Mouse (Mus musculus) ZHBTc4 (cell line): ENCODE data around the gene Foxp2.

Experiments
- DNase-seq: peaks from one replicate; pipeline ENCODE4 v3.0.0-alpha.2; 2011; ENCODE audit warnings: low read depth, low spot score

Gene Foxp2

GRCm38 (mm10) chr6:15370827-15371226, 469.7 kb downstream of the Foxp2 start:
- no peak for DNase-seq

GRCm38 (mm10) chr6:15373621-15374020, 472.5 kb downstream of the Foxp2 start:
- DNase-seq: no peak

- no peak for DNase-seq
Measured at GRCm38 (mm10) chr6:15378261-15378660, 477.1 kb downstream of the Foxp2 start.

GRCm38 (mm10) chr6:15396462-15396861, 495.3 kb downstream of the Foxp2 start:
- no peak for DNase-seq

- DNase-seq: no peak
Measured at GRCm38 (mm10) chr6:15397485-15397884, 496.3 kb downstream of the Foxp2 start.

GRCm38 (mm10) chr6:15401138-15401537, 500.0 kb downstream of the Foxp2 start:
- no peak for DNase-seq

GRCm38 (mm10) chr6:15402026-15402425, 500.9 kb downstream of the Foxp2 start:
- DNase-seq: no peak

GRCm38 (mm10) chr6:15415099-15415498, 514.0 kb downstream of the Foxp2 start:
- DNase-seq: no peak

- no peak for DNase-seq
Measured at GRCm38 (mm10) chr6:15459701-15460100, 558.6 kb downstream of the Foxp2 start.

- DNase-seq: no peak
Measured at GRCm38 (mm10) chr6:15463390-15463789, 562.2 kb downstream of the Foxp2 start.

- DNase-seq: no peak
Measured at GRCm38 (mm10) chr6:15465471-15465870, 564.3 kb downstream of the Foxp2 start.

GRCm38 (mm10) chr6:15466634-15467033, 565.5 kb downstream of the Foxp2 start:
- DNase-seq: no peak

GRCm38 (mm10) chr6:15486909-15487308, 585.8 kb downstream of the Foxp2 start:
- DNase-seq: no peak
